Mouse (Mus musculus): ENCODE results near the gene Gm10999.
"Not testable (repeated sequence)": the region's sequence is repeated elsewhere in the genome, so short reads cannot be mapped to it uniquely, and the experiment has no call there.

Gene Gm10999

GRCm38 (mm10) chr8:129131561-129131960 lies at the start of gene Gm10999:
Gm10999 (minus strand) TSS chr8:129131661.
- no peak for DNase-seq (ENCODE audit: low read depth, low spot score)

GRCm38 (mm10) chr8:129133475-129133874 lies 2.0 kb upstream of the Gm10999 start:
- no peak for DNase-seq (ENCODE audit: low read depth, low spot score)

GRCm38 (mm10) chr8:129115761-129116160 lies 15.7 kb downstream of the Gm10999 start:
- DNase-seq (ENCODE audit: low read depth, low spot score): not testable (repeated sequence)

Data from mesoderm, embryonic 11.5 days (tissue).